Mouse (Mus musculus): Measurements from ENCODE around the gene Galm. TPM values are rescaled to one million over a fixed set of nuclear protein-coding genes. Genes with fewer than 3 reads are reported as not detected.

Gene Galm
- polyA plus RNA-seq, 1 experiment from 2014 or later: 67.2 TPM

DNA sequence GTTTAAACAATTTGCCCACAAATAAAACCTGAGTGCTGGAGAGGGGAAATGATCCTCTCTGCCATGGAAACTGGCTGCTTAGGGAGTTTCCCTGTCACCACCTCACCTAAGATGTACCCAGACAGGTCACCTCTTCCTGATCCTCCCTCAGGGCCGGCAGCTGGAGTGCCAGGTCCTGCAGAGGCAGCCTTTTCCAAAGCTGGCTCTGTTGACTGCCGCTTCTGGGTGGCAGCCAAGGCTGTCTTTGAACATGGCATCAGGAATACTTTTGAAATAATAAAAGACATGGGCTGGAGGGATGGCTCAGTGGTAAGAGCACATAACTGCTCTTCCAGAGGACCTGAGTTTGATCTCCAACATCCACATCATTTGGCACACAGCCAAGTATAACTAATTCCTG is 102.1 kb downstream of the Galm start:
- H3K36me3 ChIP-seq: 0 out of 2 replicates have a peak, but pooled peaks cover 3% of the 10 kb centered on the region
- H3K4me3 ChIP-seq (replicated peaks): no peak overlapping the region
- no peaks in the 10 kb centered on the region; the same call in 1 of the 2 replicates for H3K4me1 ChIP-seq (replicated peaks)
- no peak overlapping the region for H3K27ac ChIP-seq
- H3K9me3 ChIP-seq: no peaks in the 10 kb centered on the region
- ATAC-seq: no peak
- H3K27me3 ChIP-seq (replicated peaks): no peaks in the 10 kb centered on the region
- 79% methylated on average over 2 of the region's 2 CpGs for WGBS
- no peak overlapping the region for H3K4me2 ChIP-seq (replicated peaks)
- H3K9ac ChIP-seq: no peak overlapping the region

GRCm38 (mm10) chr17:80233844-80234243 is 106.6 kb downstream of the Galm start:
- Histone ChIP-seq H3K36me3 (peaks cover 5% of the 10 kb centered on the region; the same call in 1 of the 2 replicates), H3K27me3 (replicated peaks) (no peaks in the 10 kb centered on the region), H3K9me3 (no peaks in the 10 kb centered on the region), H3K4me2 (replicated peaks) (no peak overlapping the region), H3K27ac (no peak overlapping the region), H3K9ac (no peak overlapping the region), H3K4me3 (replicated peaks) (no peak overlapping the region), H3K4me1 (replicated peaks) (no peaks in the 10 kb centered on the region; the same call in 1 of the 2 replicates)
- no peak for ATAC-seq
- WGBS: 92% methylated on average over 5 of the region's 5 CpGs

GRCm38 (mm10) chr17:80234376-80234775 is 107.1 kb downstream of the Galm start:
- Histone ChIP-seq H3K4me2 (replicated peaks) (no peak overlapping the region), H3K9ac (no peak overlapping the region), H3K4me1 (replicated peaks) (no peaks in the 10 kb centered on the region; the same call in 1 of the 2 replicates), H3K4me3 (replicated peaks) (no peak overlapping the region), H3K36me3 (peaks cover 9% of the 10 kb centered on the region; the same call in 1 of the 2 replicates), H3K27ac (no peak overlapping the region), H3K9me3 (no peaks in the 10 kb centered on the region), H3K27me3 (replicated peaks) (no peaks in the 10 kb centered on the region)
- 82% methylated on average over 7 of the region's 7 CpGs for WGBS
- no peak for ATAC-seq

Other genes starting within 250 kb of the Galm start
- gene Atl2, start 231.3 kb upstream of the Galm start, polyA plus RNA-seq (2015; fragmentation: Nextera tagmentation; extraction: Ambion mirVana): 42.6 and 43.9 TPM in 2 replicates
- 50.0 and 56.5 TPM in 2 replicates for gene Hnrnpll, start 65.1 kb upstream of the Galm start, polyA plus RNA-seq (2015; fragmentation: Nextera tagmentation; extraction: Ambion mirVana)
- 497 and 569 TPM in 2 replicates for gene Srsf7, start 79.8 kb downstream of the Galm start, polyA plus RNA-seq (2015; fragmentation: Nextera tagmentation; extraction: Ambion mirVana)
- 0.11 and 0.16 TPM in 2 replicates for gene Ttc39d, start 80.0 kb downstream of the Galm start, polyA plus RNA-seq (2015; fragmentation: Nextera tagmentation; extraction: Ambion mirVana)
- gene Gemin6, start 97.0 kb downstream of the Galm start, polyA plus RNA-seq (2015; fragmentation: Nextera tagmentation; extraction: Ambion mirVana): 44.9 and 49.1 TPM in 2 replicates
- gene Morn2, start 162.7 kb downstream of the Galm start, polyA plus RNA-seq (2015; fragmentation: Nextera tagmentation; extraction: Ambion mirVana): 22.4 and 25.4 TPM in 2 replicates
- 12.9 and 13.4 TPM in 2 replicates for gene Dhx57, start 163.0 kb downstream of the Galm start, polyA plus RNA-seq (2015; fragmentation: Nextera tagmentation; extraction: Ambion mirVana)
- gene Arhgef33, start 179.9 kb downstream of the Galm start, polyA plus RNA-seq (2015; fragmentation: Nextera tagmentation; extraction: Ambion mirVana): 0.73 and 0.83 TPM in 2 replicates
- gene Gm10190, start 246.1 kb downstream of the Galm start, polyA plus RNA-seq (2015; fragmentation: Nextera tagmentation; extraction: Ambion mirVana): 0.92 and 1.4 TPM in 2 replicates

Data from intestine, embryonic 15.5 days (tissue).